Mouse (Mus musculus): ENCODE measurements at regions not wholly inside any gene's neighbourhood (a gene's known extent, or its start where the extent isn't known, plus 50 kb on each side); places are given as distances from the start of the nearest gene placed in this dataset.

DNA sequence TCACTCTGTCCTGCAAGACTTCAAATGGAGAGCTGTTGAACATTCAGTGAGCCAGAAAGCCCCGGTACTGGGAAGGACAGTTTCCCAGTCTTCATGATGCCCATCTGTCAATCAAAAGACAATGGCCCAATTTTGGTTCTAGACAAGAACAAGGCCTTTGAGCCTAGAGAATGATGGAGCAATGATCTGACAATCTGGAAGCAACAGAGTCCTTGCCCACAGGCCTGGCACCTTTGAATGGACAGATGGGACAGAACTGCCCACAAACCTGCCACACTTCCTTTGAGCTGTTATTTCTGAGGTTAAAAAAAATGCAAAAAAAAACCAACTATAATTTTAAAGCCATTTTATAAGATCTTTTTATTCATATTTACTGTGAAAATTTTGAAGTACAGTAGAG, 157.4 kb downstream of the Mis18a start:
- no peak overlapping the region for H3K4me3 ChIP-seq (ENCODE audit: insufficient read depth in 1 of 2, low read depth in 2 of 2, low read length in 2 of 2)
- TF ChIP-seq EP300 (IDR thresholded peaks at IDR 0.05; ENCODE audit: low read depth) (no peak), CTCF (IDR thresholded peaks at IDR 0.05; ENCODE audit: low read depth) (no peak)
- ATAC-seq (ENCODE audit: insufficient read depth) (no peak), DNase-seq (ENCODE audit: low read depth in 3 of 3, low spot score in 3 of 3) (no peak)
- H3K27me3 ChIP-seq (ENCODE audit: control insufficient read depth, insufficient read depth, low read length) = no peaks in the 10 kb centered on the region
- 45% methylated on average over 1 of the region's 1 CpGs for WGBS (ENCODE audit: insufficient replicate concordance)
- no peak overlapping the region for H3K27ac ChIP-seq
- H3K4me1 ChIP-seq (replicated peaks; ENCODE audit: control insufficient read depth in 2 of 2, insufficient read depth in 2 of 2, low read length in 1 of 2) = no peaks in the 10 kb centered on the region
- H3K4me2 ChIP-seq (ENCODE audit: low read depth) = no peak overlapping the region
- H3K9ac ChIP-seq (replicated peaks) = no peak overlapping the region
- H3K9me3 ChIP-seq (ENCODE audit: control insufficient read depth, low read length) = no peaks in the 10 kb centered on the region
- H3K36me3 ChIP-seq (replicated peaks; ENCODE audit: control insufficient read depth, insufficient read depth, low read depth) = no peaks in the 10 kb centered on the region

GRCm38 (mm10) chr16:90565182-90565581, 162.0 kb downstream of the Mis18a start:
- no peak overlapping the region for H3K27ac ChIP-seq
- H3K27me3 ChIP-seq (ENCODE audit: control insufficient read depth, insufficient read depth, low read length) = no peaks in the 10 kb centered on the region
- DNase-seq (ENCODE audit: low read depth in 3 of 3, low spot score in 3 of 3) = no peak
- H3K36me3 ChIP-seq (replicated peaks; ENCODE audit: control insufficient read depth, insufficient read depth, low read depth) = no peaks in the 10 kb centered on the region
- no peak overlapping the region for H3K4me3 ChIP-seq (ENCODE audit: insufficient read depth in 1 of 2, low read depth in 2 of 2, low read length in 2 of 2)
- TF ChIP-seq CTCF (IDR thresholded peaks at IDR 0.05; ENCODE audit: low read depth) = no peak
- no peak for TF ChIP-seq EP300 (IDR thresholded peaks at IDR 0.05; ENCODE audit: low read depth)
- ATAC-seq (ENCODE audit: insufficient read depth) = no peak
- H3K4me2 ChIP-seq (ENCODE audit: low read depth) = no peak overlapping the region
- 47% methylated on average over 2 of the region's 2 CpGs for WGBS (ENCODE audit: insufficient replicate concordance)
- H3K4me1 ChIP-seq (replicated peaks; ENCODE audit: control insufficient read depth in 2 of 2, insufficient read depth in 2 of 2, low read length in 1 of 2) = no peaks in the 10 kb centered on the region
- no peaks in the 10 kb centered on the region for H3K9me3 ChIP-seq (ENCODE audit: control insufficient read depth, low read length)
- H3K9ac ChIP-seq (replicated peaks) = no peak overlapping the region

DNA sequence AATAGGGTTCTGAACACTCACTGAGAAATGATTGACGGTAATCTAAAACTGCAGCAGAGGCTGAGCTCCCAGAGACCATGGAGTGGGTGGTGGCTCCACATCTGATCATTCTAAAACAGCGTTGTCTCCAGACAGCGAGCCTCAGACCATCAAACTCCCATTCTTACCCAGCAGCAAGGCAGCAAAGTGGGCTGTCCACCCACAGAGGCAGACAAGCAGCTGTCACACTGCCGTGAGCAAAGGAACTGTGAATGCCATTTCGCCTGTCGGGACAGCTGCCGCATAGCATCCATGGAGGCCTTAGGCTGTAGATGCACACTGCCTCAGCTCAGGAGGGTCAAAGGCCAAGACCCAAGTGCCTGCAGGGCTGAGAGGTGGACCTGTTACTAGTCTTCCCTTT, 167.3 kb downstream of the Hunk start:
- no peak for ATAC-seq (ENCODE audit: insufficient read depth)
- no peaks in the 10 kb centered on the region for H3K27me3 ChIP-seq (ENCODE audit: control insufficient read depth, insufficient read depth, low read length)
- no peak overlapping the region for H3K4me2 ChIP-seq (ENCODE audit: low read depth)
- no peak for DNase-seq (ENCODE audit: low read depth in 3 of 3, low spot score in 3 of 3)
- no peak overlapping the region for H3K4me3 ChIP-seq (ENCODE audit: insufficient read depth in 1 of 2, low read depth in 2 of 2, low read length in 2 of 2)
- no peak overlapping the region for H3K9ac ChIP-seq (replicated peaks)
- WGBS (ENCODE audit: insufficient replicate concordance) = 67% methylated on average over 7 of the region's 7 CpGs
- no peaks in the 10 kb centered on the region for H3K4me1 ChIP-seq (replicated peaks; ENCODE audit: control insufficient read depth in 2 of 2, insufficient read depth in 2 of 2, low read length in 1 of 2)
- H3K36me3 ChIP-seq (replicated peaks; ENCODE audit: control insufficient read depth, insufficient read depth, low read depth) = no peaks in the 10 kb centered on the region
- TF ChIP-seq CTCF (IDR thresholded peaks at IDR 0.05; ENCODE audit: low read depth) (no peak), EP300 (IDR thresholded peaks at IDR 0.05; ENCODE audit: low read depth) (no peak)
- H3K27ac ChIP-seq = no peak overlapping the region
- H3K9me3 ChIP-seq (ENCODE audit: control insufficient read depth, low read length) = no peaks in the 10 kb centered on the region

- TF ChIP-seq EP300 (IDR thresholded peaks at IDR 0.05; ENCODE audit: low read depth) (no peak), CTCF (IDR thresholded peaks at IDR 0.05; ENCODE audit: low read depth) (no peak)
- H3K36me3 ChIP-seq (replicated peaks; ENCODE audit: control insufficient read depth, insufficient read depth, low read depth) = no peaks in the 10 kb centered on the region
- no peak overlapping the region for H3K4me2 ChIP-seq (ENCODE audit: low read depth)
- H3K4me3 ChIP-seq (ENCODE audit: insufficient read depth in 1 of 2, low read depth in 2 of 2, low read length in 2 of 2) = no peak overlapping the region
- DNase-seq (ENCODE audit: low read depth in 3 of 3, low spot score in 3 of 3) (no peak), ATAC-seq (ENCODE audit: insufficient read depth) (no peak)
- WGBS (ENCODE audit: insufficient replicate concordance) = 53% methylated on average over 3 of the region's 3 CpGs
- no peaks in the 10 kb centered on the region for H3K27me3 ChIP-seq (ENCODE audit: control insufficient read depth, insufficient read depth, low read length)
- H3K9me3 ChIP-seq (ENCODE audit: control insufficient read depth, low read length) = no peaks in the 10 kb centered on the region
- no peaks in the 10 kb centered on the region for H3K4me1 ChIP-seq (replicated peaks; ENCODE audit: control insufficient read depth in 2 of 2, insufficient read depth in 2 of 2, low read length in 1 of 2)
- no peak overlapping the region for H3K27ac ChIP-seq
- H3K9ac ChIP-seq (replicated peaks) = no peak overlapping the region
Observed at GRCm38 (mm10) chr16:90551041-90551440, 165.2 kb downstream of the Hunk start.

GRCm38 (mm10) chr16:90550058-90550795, 164.4 kb downstream of the Hunk start:
- H3K9ac ChIP-seq (replicated peaks) = no peak overlapping the region
- H3K4me1 ChIP-seq (replicated peaks; ENCODE audit: control insufficient read depth in 2 of 2, insufficient read depth in 2 of 2, low read length in 1 of 2) = no peaks in the 10 kb centered on the region
- WGBS (ENCODE audit: insufficient replicate concordance) = 51% methylated on average over 13 of the region's 13 CpGs
- ATAC-seq (ENCODE audit: insufficient read depth) = no peak
- TF ChIP-seq EP300 (IDR thresholded peaks at IDR 0.05; ENCODE audit: low read depth) = no peak
- TF ChIP-seq CTCF (IDR thresholded peaks at IDR 0.05; ENCODE audit: low read depth) = no peak
- H3K9me3 ChIP-seq (ENCODE audit: control insufficient read depth, low read length) = no peaks in the 10 kb centered on the region
- H3K4me3 ChIP-seq (ENCODE audit: insufficient read depth in 1 of 2, low read depth in 2 of 2, low read length in 2 of 2) = no peak overlapping the region
- no peak overlapping the region for H3K27ac ChIP-seq
- H3K27me3 ChIP-seq (ENCODE audit: control insufficient read depth, insufficient read depth, low read length) = no peaks in the 10 kb centered on the region
- H3K36me3 ChIP-seq (replicated peaks; ENCODE audit: control insufficient read depth, insufficient read depth, low read depth) = no peaks in the 10 kb centered on the region
- DNase-seq (ENCODE audit: low read depth in 3 of 3, low spot score in 3 of 3) = no peak
- no peak overlapping the region for H3K4me2 ChIP-seq (ENCODE audit: low read depth)
